Mouse (Mus musculus) liver, embryonic 14.5 days (tissue): ENCODE data around the gene Dram2. TPM values are rescaled to one million over a fixed set of nuclear protein-coding genes. Genes with fewer than 3 reads are reported as not detected.

Experiments
- ATAC-seq: fragments of 200-750 bp; cut with Nextera tagmentation; 2 replicates; pipeline ENCODE4 v1.8.0; 2017; ENCODE audit warnings: moderate number of reproducible peaks, mild to moderate bottlenecking, moderate library complexity; ENCODE audit not compliant: insufficient read depth
- DNase-seq, 3 experiments: peaks; one replicate each; pipeline ENCODE4 v3.0.0-alpha.2; 2012 to 2013; ENCODE audit warnings: low read depth in 3 of 3, low spot score in 3 of 3
- H3K27ac ChIP-seq: fragments of 300-500 bp; sonication (generic); 2 replicates; pipeline ENCODE4 v1.5.1; 2014; ENCODE audit warnings: moderate library complexity, mild to moderate bottlenecking, control low read depth, inconsistent platforms
- H3K27me3 ChIP-seq: fragments of 300-500 bp; sonication (generic); 2 replicates; pipeline ENCODE4 v1.6.1; 2014; ENCODE audit warnings: mild to moderate bottlenecking, low read length, moderate library complexity; ENCODE audit not compliant: control insufficient read depth, insufficient read depth
- H3K36me3 ChIP-seq: fragments of 300-500 bp; sonication (generic); replicated peaks from 2 replicates; pipeline ENCODE4 v1.6.1; 2014; ENCODE audit warnings: low read depth; ENCODE audit not compliant: control insufficient read depth, insufficient read depth
- H3K4me1 ChIP-seq, 2 experiments: fragments of 200-500 bp in 1 of 2; fragments of 300-500 bp in 1 of 2; sonication (generic) in 1 of 2; replicated peaks; 2 replicates each; pipeline ENCODE4 v1.6.1; 2012 to 2014; ENCODE audit warnings: antibody characterized with exemption in 1 of 2, inconsistent platforms in 1 of 2, low read length in 1 of 2; ENCODE audit not compliant: control insufficient read depth in 2 of 2, insufficient read depth in 2 of 2
- H3K4me2 ChIP-seq: fragments of 300-500 bp; sonication (generic); 2 replicates; pipeline ENCODE4 v1.6.1; 2014; ENCODE audit warnings: low read depth, mild to moderate bottlenecking, control low read depth, moderate library complexity
- H3K4me3 ChIP-seq, 2 experiments: fragments of 200-500 bp in 1 of 2; fragments of 300-500 bp in 1 of 2; sonication (generic) in 1 of 2; 2 replicates each; pipeline ENCODE4 v1.5.1; 2012 to 2014; ENCODE audit warnings: low read depth in 2 of 2, low read length in 2 of 2, mild to moderate bottlenecking in 2 of 2, control low read depth in 1 of 2, inconsistent platforms in 1 of 2, moderate library complexity in 1 of 2; ENCODE audit not compliant: insufficient read depth in 1 of 2
- H3K9ac ChIP-seq: fragments of 300-500 bp; sonication (generic); replicated peaks from 2 replicates; pipeline ENCODE4 v1.6.1; 2014; ENCODE audit warnings: mild to moderate bottlenecking, control low read depth, moderate library complexity
- H3K9me3 ChIP-seq: fragments of 300-500 bp; sonication (generic); 2 replicates; pipeline ENCODE4 v1.6.1; 2016; ENCODE audit warnings: low read length, mixed read lengths; ENCODE audit not compliant: control insufficient read depth
- CTCF ChIP-seq: IDR thresholded peaks from 2 replicates; pipeline ENCODE4 v1.5.1; 2016; ENCODE audit warnings: antibody characterized with exemption, low read depth, control low read depth
- EP300 ChIP-seq: IDR thresholded peaks from 2 replicates; pipeline ENCODE4 v1.6.1; 2016; ENCODE audit warnings: antibody characterized with exemption, low read depth
- WGBS: fragments of 180-500 bp; shearing (Covaris S2); extraction: QIAGEN DNeasy Blood & Tissue Kit; methylation state at CpG from one replicate; pipeline ENCODE4 v1.1.7; 2014; ENCODE audit not compliant: insufficient replicate concordance; 5-methylcytosine and 5-hydroxymethylcytosine counted together
- polyA plus RNA-seq, 2 experiments: library from polyadenylated mRNA; depleted of rRNA in 1 of 2; stranded (reverse) in 1 of 2; unstranded in 1 of 2; fragments of >200 nt; fragmentation: Nextera tagmentation in 1 of 2; extraction: Ambion mirVana in 1 of 2; gene quantifications; 2 replicates each; pipeline versions ENCODE4 v1.2.1 to v1.2.3; 2012 to 2014

The Dram2 gene
- polyA plus RNA-seq, 2 experiments = 15.8 to 28.3 TPM

- Histone ChIP-seq H3K27ac (no peak overlapping the region), H3K9ac (no peak overlapping the region), H3K9me3 (no peaks in the 10 kb centered on the region), H3K36me3 (no peaks in the 10 kb centered on the region), H3K4me2 (no peak overlapping the region), H3K4me3 (no peak overlapping the region), H3K27me3 (no peaks in the 10 kb centered on the region), H3K4me1 (no peaks in the 10 kb centered on the region)
- ATAC-seq (no peak), DNase-seq (no peak)
- TF ChIP-seq CTCF (no peak), EP300 (no peak)
- 78% methylated on average over 1 of the region's 1 CpGs for WGBS
Observed at GRCm38 (mm10) chr3:106522730-106523129, 24.9 kb upstream of the Dram2 start.

- WGBS = 74% methylated on average over 2 of the region's 2 CpGs
- H3K9me3 ChIP-seq = no peaks in the 10 kb centered on the region
Observed at GRCm38 (mm10) chr3:106526411-106526810, 21.2 kb upstream of the Dram2 start.

GRCm38 (mm10) chr3:106528032-106528431, 19.6 kb upstream of the Dram2 start:
- Histone ChIP-seq H3K27ac (no peak overlapping the region), H3K4me2 (no peak overlapping the region), H3K36me3 (no peaks in the 10 kb centered on the region; the same call in 1 of the 2 replicates), H3K9me3 (no peaks in the 10 kb centered on the region), H3K4me1 (no peaks in the 10 kb centered on the region), H3K4me3 (no peak overlapping the region), H3K9ac (no peak overlapping the region), H3K27me3 (no peaks in the 10 kb centered on the region)
- ATAC-seq = no peak
- WGBS = 70% methylated on average over 2 of the region's 2 CpGs
- DNase-seq = no peak
- no peak for TF ChIP-seq EP300
- no peak for TF ChIP-seq CTCF

More at GRCm38 (mm10) chr3:106526411-106526810, 21.2 kb upstream of the Dram2 start:
- no peaks in the 10 kb centered on the region; the same call in 1 of the 2 replicates for H3K36me3 ChIP-seq
- H3K27ac ChIP-seq = no peak overlapping the region
- ATAC-seq (no peak), DNase-seq (no peak)
- no peaks in the 10 kb centered on the region for H3K27me3 ChIP-seq
- no peak for TF ChIP-seq EP300
- TF ChIP-seq CTCF = no peak
- no peak overlapping the region for H3K4me3 ChIP-seq
- no peak overlapping the region for H3K4me2 ChIP-seq
- H3K9ac ChIP-seq = no peak overlapping the region
- H3K4me1 ChIP-seq = no peaks in the 10 kb centered on the region

GRCm38 (mm10) chr3:106533277-106533676, 14.3 kb upstream of the Dram2 start:
- Histone ChIP-seq H3K4me2 (no peak overlapping the region), H3K4me1 (no peaks in the 10 kb centered on the region), H3K27me3 (no peaks in the 10 kb centered on the region), H3K36me3 (no peaks in the 10 kb centered on the region; the same call in none of the 2 replicates), H3K27ac (no peak overlapping the region), H3K4me3 (no peak overlapping the region), H3K9me3 (no peaks in the 10 kb centered on the region), H3K9ac (no peak overlapping the region)
- TF ChIP-seq EP300 (no peak), CTCF (no peak)
- WGBS = 36% methylated on average over 2 of the region's 2 CpGs
- ATAC-seq (0 out of 2 replicates have a peak, but pooled peaks have one; percentile 11), DNase-seq (no peak)

GRCm38 (mm10) chr3:106544721-106545316, 2.8 kb upstream of the Dram2 start:
- no peak for ATAC-seq
- Histone ChIP-seq H3K4me3 (no peak overlapping the region), H3K27me3 (no peaks in the 10 kb centered on the region), H3K36me3 (no peaks in the 10 kb centered on the region), H3K4me1 (peaks cover 8 to 10% of the 10 kb centered on the region in 2 experiments; a peak in 3 of 4 replicates), H3K4me2 (peak overlapping the region; percentile 79), H3K27ac (no peak overlapping the region), H3K9me3 (no peaks in the 10 kb centered on the region), H3K9ac (no peak overlapping the region)
- DNase-seq = no peak
- WGBS = 73% methylated on average over 8 of the region's 8 CpGs
- TF ChIP-seq CTCF (no peak), EP300 (no peak)
